Mouse (Mus musculus) gastrocnemius, adult 8-10 months (tissue): ENCODE measurements around the gene Arhgap24. TPM values are rescaled to one million over a fixed set of nuclear protein-coding genes. Genes with fewer than 3 reads are reported as not detected.
A peak's percentile ranks its signal among the peaks of the same experiment; 100 is the strongest.
"Not testable (repeated sequence)": the region's sequence is repeated elsewhere in the genome, so short reads cannot be mapped to it uniquely, and the experiment has no call there.

Source experiments
- DNase-seq, 2 experiments: peaks; one replicate each; pipeline ENCODE4 v3.0.0; 2022; ENCODE audit warnings: low spot score in 2 of 2
- total RNA-seq, 4 experiments: library from RNA; stranded (reverse); gene quantifications; 2 replicates each; pipeline ENCODE4 v1.2.4; 2022

Arhgap24 gene
- total RNA-seq, 4 experiments from 2014 or later = 12.7 to 16.3 (median 15.9) TPM

- not testable (repeated sequence) for DNase-seq
These were observed 391.8 kb downstream of the Arhgap24 start for GRCm38 (mm10) chr5:102872996-102873395.

DNA sequence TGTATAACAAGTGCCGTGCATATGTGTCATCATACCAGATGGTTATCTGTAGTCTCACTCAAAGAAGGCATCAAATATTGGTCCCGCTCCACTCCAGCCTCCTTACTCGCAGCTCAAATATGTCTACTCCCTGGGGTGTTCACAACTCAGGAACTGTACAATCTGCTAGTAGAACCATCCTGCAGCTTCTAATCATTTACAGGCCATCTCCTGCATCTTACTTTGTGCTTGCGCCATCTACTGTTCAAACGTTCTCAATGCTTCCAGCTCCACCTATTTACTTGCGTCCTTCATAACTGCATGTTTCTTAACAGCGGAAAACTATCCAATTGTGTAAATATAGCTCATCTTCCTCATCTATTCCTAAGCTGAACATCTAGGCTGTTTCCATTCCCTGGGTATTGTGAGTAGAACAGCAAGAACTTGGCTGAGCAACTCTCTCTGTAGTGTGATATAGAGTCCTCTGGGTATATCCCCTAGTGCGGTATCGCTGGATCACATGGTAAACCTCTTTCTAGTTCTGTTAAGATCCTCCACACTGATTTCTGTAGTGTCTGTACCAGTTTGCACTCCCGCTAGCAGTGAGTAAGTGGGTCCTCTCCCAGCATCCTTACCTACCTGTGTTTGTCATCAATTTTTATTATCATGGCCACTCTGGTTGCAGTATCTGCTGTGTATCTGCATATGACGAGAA lies 393.6 kb downstream of the Arhgap24 start:
- peak; percentile 8 to 16 for DNase-seq

DNA sequence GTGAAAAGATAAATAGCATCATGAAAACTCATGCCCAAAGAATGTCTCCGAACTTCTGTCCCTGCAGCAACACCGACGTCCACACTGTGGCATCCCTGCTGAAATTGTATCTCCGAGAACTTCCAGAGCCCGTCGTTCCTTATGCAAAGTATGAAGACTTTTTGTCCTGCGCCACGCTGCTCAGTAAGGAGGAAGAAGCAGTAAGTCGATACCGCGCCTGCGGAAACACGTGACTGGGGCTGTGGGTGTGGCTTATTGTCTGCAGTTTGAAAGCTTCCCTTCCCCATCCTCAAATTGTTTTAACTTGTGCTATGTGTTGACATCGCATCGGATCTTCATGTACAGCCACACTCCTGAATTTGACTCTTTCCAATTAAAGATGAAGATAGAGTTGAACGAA lies 394.4 kb downstream of the Arhgap24 start:
- DNase-seq = no peak

DNA sequence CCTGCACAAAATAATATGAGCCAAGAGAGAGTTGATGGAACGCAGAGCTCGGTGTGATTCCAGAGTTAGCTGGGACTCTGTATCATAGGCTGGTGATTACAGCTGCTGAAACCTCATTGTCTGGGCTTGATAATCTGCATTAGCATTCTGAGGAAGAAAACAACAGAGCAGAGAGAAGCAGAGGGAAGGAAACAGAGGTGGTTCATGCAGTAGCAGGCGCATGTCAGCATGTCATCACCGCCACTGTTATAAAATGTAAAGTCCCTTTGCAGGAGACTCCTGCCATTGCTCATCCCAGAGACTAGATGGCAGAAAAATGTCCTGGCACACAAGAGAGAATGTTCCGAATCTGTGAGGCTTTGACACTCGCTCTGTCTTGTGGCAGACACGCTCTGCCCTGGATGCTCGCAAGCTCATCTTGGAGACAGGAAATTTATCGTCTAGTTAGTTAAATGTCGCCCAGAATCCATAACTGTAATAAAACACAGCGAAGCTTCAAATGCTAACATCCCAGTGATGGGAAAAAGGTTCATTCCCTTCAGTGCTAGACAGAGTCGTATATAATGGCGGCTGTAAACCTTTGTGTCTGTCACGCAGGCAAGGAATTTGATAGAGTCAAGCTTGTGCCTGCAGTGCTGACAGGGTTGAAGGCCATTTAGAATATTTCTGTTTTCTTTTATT lies 407.4 kb downstream of the Arhgap24 start:
- DNase-seq = no peak

DNA sequence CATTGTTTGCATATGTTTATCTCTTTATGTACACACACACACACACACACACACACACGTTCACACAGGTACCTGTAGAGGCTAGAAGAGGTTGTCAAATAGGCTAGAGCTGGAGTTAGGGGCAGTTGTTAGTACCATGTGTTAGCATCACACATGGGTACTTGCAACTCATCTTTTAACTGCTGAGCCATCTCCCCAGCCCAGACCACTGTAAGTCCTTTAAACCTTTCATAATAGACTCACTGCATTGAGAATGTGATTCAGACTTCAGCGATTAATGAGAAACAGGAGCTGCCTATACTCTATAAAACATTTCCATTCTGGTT lies 407.9 kb downstream of the Arhgap24 start:
- DNase-seq = no peak

DNA sequence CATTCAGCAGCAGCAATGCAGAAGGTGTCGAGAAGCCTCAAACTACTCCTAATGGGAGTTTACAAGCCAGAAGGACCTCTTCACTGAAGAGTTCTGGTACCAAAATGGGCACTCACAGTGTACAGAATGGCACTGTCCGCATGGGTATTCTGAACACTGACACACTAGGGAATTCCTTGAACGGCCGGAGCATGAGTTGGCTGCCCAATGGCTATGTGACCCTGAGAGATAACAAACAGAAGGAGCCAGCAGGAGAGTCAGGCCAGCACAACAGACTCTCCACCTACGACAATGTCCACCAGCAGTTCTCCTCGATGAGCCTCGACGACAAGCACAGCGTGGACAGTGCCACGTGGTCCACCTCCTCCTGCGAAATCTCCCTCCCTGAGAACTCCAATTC lies 411.0 kb downstream of the Arhgap24 start:
- DNase-seq = no peak

DNA sequence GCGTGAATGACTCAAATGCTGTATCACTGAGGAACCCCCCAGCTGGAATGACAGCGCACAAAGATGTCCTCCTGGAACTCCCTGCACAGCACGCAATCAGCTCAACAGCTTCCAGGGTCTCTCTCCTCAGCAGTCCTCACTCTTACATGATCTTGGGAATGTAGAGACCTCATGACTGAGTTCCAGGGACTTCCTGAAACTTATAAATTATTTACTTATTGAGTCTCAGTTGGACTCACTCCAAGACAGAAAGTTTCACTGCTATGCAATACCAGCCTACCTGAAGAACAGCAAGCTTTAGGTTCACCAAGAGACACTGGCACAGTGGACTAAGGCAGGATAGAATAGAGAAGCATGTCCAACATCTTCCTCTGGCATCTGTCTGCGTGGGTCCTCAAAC lies 417.1 kb downstream of the Arhgap24 start:
- DNase-seq = no peak

DNA sequence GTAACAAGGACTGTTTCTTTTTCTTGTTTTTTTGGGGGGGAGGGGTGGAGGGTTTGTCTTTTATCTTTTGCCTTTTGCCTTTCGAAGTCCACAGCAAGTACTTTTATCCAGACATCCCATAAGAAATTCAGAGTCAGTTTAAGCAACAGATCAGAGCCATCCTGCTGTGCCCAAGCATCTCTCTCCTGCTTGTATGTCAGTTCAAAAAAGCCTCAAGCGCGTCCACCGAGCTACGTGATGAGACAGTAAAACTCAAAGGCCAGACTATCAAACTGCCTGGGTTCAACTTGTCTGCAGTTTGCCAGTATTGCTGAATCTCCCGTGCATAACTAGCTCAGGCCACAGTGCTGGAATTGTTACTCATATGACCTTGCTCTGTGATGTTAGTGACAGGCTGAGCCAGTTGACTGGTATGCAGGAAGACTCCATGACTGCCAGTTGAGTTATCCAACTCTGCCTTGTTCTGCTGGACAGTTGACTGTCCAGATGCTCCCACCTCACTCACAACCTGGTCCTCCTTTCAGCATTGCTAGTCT lies 418.6 kb downstream of the Arhgap24 start:
- no peak for DNase-seq

- no peak for DNase-seq
These were observed 420.0 kb downstream of the Arhgap24 start for GRCm38 (mm10) chr5:102901176-102901575.

- no peak for DNase-seq
These were observed 422.3 kb downstream of the Arhgap24 start for GRCm38 (mm10) chr5:102903487-102903886.

DNA sequence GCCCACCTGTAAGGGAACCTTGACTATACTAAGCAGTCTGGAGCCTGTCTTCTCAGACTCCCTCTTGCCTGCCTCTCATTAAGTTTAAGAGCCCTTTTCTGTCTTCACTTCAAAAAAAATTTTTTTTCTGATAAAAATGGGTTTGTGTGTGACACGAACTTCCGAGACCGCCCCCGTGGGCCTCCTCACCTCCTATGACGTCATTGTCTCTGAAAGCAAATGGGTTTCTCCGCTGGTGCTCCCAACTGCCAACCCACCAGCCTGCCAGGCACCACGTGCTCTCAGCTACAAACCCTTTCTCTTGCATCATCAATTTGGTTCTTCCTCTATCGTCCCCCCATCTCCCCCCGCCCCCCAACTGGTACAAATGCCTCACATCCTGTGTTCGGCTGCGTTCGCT lies 422.9 kb downstream of the Arhgap24 start:
- DNase-seq = no peak

DNA sequence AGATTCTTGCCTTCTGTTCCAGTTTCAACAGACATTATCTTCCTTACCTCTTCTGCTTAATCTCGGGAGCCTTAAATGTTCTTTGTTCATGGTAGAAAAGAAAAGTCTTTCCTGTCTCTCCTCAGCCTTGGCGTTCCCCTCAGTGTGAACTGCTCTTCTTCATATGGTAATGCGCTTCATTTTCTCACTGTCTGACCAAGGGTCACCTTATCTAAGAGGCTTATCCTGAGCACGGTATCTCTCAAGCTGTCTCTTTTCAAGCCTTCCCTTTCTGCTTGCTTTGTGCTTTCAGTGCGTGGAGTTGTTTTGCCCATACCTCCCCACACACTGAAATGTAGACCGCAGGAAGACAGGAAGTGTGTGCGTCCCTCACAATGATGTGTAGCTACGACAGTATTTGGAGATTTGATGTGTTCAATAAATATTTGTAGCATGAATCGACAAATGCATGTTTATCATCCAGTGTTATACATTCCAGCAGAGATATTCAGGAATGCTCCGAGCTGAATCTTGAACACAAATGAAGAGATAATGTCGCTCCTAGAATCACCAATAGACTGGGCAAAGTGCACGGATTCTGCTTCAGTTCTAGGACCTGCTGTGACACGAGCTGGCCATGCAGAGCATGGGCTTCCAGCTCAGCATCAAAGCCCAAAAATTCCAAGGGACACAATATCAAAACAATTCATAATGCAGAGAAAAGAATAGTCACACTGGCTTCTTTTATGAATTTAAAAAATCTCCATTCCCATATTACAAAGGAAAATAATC lies 424.4 kb downstream of the Arhgap24 start:
- DNase-seq = no peak

DNA sequence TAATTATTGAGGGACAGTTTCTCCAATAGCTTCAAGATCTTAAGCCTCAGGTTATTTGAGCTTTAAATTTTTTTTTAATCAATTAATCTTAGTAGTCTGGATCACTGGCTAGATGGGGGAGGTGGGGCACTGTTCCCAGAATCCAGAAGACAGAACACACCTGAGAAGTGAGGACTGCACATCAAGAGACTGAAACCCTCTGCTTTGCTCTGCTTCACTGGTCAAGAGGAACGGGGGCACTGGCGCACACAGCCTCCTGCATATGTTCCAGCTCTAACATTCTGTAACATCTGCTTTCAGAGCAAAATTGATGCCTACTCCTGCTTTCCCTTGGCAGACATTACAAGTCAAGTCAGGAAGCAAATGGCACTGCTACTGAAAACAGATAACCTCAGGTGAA lies 439.0 kb downstream of the Arhgap24 start:
- DNase-seq = no peak

DNA sequence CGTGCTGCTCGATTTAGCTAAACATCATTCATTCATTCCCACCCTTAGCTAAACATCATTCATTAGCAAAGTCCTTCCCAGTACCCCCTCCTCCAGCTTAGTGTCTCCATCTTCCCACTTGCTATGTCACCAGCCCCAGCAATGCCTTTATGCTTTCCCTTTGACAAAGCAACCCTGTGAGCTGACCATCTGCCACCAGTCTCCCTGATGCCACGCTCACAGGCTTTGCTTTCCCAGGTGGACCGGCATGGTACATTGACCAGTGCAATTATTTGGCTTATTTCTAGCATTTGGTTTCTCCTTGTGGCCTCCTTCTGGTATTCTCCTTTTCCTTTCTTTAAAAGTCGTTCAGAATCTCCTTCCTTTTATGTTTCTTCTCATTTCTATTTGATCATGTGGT lies 445.6 kb downstream of the Arhgap24 start:
- no peak for DNase-seq

DNA sequence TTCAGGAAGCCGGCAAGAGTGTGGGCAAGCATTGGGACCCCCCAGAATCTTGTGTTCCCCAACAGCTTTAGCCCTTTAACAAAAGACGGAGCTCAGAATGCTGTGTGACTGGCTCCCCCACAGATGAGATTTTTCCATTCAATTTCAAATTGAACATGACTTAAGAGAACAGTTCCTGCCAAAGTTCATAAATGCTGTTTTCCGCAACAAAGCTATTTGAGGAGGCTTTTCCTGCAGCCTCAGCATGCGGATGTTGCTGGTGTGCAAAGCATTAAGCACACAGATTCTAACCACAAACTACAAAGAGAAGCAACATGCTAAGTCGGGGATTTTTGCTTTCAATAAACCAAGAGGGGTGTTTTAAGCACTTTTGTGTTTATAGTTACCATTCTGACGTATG lies 449.0 kb downstream of the Arhgap24 start:
- DNase-seq = no peak

- not testable (repeated sequence) for DNase-seq
These were observed 462.9 kb downstream of the Arhgap24 start for GRCm38 (mm10) chr5:102943864-102944630.

DNA sequence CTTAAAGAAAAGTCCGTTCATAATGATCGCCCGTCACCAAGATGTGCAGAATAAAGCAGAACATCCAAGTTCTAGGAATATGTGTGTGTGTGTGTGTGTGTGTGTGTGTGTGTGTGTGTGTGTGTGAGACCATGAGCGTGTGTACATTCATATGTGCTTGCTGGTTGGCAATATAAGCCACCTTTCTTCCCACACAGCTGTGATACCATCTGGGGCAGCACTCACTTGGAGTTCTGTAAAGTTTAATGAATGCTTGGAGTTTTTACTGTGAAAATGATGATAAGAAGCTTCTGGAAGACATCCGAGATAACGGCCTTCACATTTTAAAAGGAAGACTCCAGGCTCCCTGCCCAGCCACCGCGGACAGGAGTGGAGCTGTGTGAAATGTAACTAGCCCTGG lies 465.4 kb downstream of the Arhgap24 start:
- DNase-seq = no peak

GRCm38 (mm10) chr5:102947061-102947711 lies 466.0 kb downstream of the Arhgap24 start:
- DNase-seq = no peak
